ENCODE assay signal across 8 mouse cellular contexts in genomic region chr4:121003611-121004091, GRCm38 (mm10). TPM values are rescaled to one million over a fixed set of nuclear protein-coding genes. Genes with fewer than 3 reads are reported as not detected.
DNase-seq lines count a peak whose midpoint lies in the region; ATAC-seq and TF ChIP-seq lines count a peak whose summit lies in the region.

No protein-coding gene starts in this region.

- ATAC-seq in lung, embryonic 16.5 days (ENCODE audit: low read depth): no peak
- ATAC-seq in limb, embryonic 15.5 days (ENCODE audit: insufficient number of reproducible peaks, low FRiP score, low TSS enrichment, low read depth): no peak

- no peak overlapping the region for H3K4me2 ChIP-seq in lung, embryonic 16.5 days (ENCODE audit: low read depth, low read length)
- H3K4me2 ChIP-seq in limb, embryonic 15.5 days: no peak overlapping the region

- TF ChIP-seq CTCF in cerebellum, adult 2 months (IDR thresholded peaks at IDR 0.05; ENCODE audit: borderline replicate concordance, insufficient read depth, low read depth, low read length): no peak

- H3K4me1 ChIP-seq in cerebellum, adult 2 months (ENCODE audit: control insufficient read depth, insufficient read depth, low read length): peaks cover 22% of the 10 kb centered on the region
- peaks cover 29% of the 10 kb centered on the region for H3K4me1 ChIP-seq in lung, embryonic 16.5 days (replicated peaks; ENCODE audit: control insufficient read depth, insufficient read depth, low read length)
- H3K4me1 ChIP-seq in limb, embryonic 15.5 days: peaks cover 16% of the 10 kb centered on the region

- 18% methylated on average over 3 of the region's 3 CpGs for WGBS in cerebellum, adult 2 months
- WGBS in lung, embryonic 16.5 days: 18% methylated on average over 3 of the region's 3 CpGs
- 23% methylated on average over 3 of the region's 3 CpGs for WGBS in limb, embryonic 15.5 days

- TF ChIP-seq POLR2A in cerebellum, adult 2 months (IDR thresholded peaks at IDR 0.05; ENCODE audit: borderline replicate concordance, insufficient read depth, low read length): no peak

- H3K9me3 ChIP-seq in lung, embryonic 16.5 days (ENCODE audit: control insufficient read depth, low read length): no peaks in the 10 kb centered on the region
- no peaks in the 10 kb centered on the region for H3K9me3 ChIP-seq in limb, embryonic 15.5 days

- H3K9ac ChIP-seq in lung, embryonic 16.5 days (ENCODE audit: low read length): no peak overlapping the region
- no peak overlapping the region for H3K9ac ChIP-seq in limb, embryonic 15.5 days

- H3K36me3 ChIP-seq in lung, embryonic 16.5 days (ENCODE audit: control insufficient read depth, insufficient read depth, low read length): no peaks in the 10 kb centered on the region
- H3K36me3 ChIP-seq in limb, embryonic 15.5 days: no peaks in the 10 kb centered on the region

- no peak for DNase-seq in cerebellum, adult 2 months
- DNase-seq in cerebellum, postnatal 25 days: no peak
- DNase-seq in lung, postnatal 10 days: no peak
- DNase-seq in retina, embryonic 14.5 days (ENCODE audit: low spot score): peak; percentile 48
- DNase-seq in lung, postnatal 36 days: no peak
- DNase-seq in lung, postnatal 4 days: no peak

- H3K4me3 ChIP-seq in cerebellum, adult 2 months (replicated peaks; ENCODE audit: insufficient read depth, low read depth, low read length): no peak overlapping the region
- H3K4me3 ChIP-seq in lung, embryonic 16.5 days (ENCODE audit: low read length): no peak overlapping the region
- H3K4me3 ChIP-seq in limb, embryonic 15.5 days: no peak overlapping the region

- no peaks in the 10 kb centered on the region for H3K27me3 ChIP-seq in cerebellum, adult 2 months (ENCODE audit: control insufficient read depth, insufficient read depth, low read length)
- no peaks in the 10 kb centered on the region for H3K27me3 ChIP-seq in lung, embryonic 16.5 days (ENCODE audit: control insufficient read depth, insufficient read depth, low read depth, low read length)
- no peaks in the 10 kb centered on the region for H3K27me3 ChIP-seq in limb, embryonic 15.5 days

- H3K27ac ChIP-seq in cerebellum, adult 2 months (ENCODE audit: insufficient read depth, low read length): 0 out of 2 replicates have a peak overlapping the region, but pooled peaks have one; percentile 25
- H3K27ac ChIP-seq in lung, embryonic 16.5 days (ENCODE audit: low read length): 0 out of 2 replicates have a peak overlapping the region, but pooled peaks have one; percentile 44
- H3K27ac ChIP-seq in limb, embryonic 15.5 days: 0 out of 2 replicates have a peak overlapping the region, but pooled peaks have one; percentile 27

RNA-seq across cellular contexts. Expression of gene Smap2, which starts 13.4 kb away (rescaled TPM):
- 82.0 and 90.6 TPM in 2 replicates for polyA plus RNA-seq in cerebellum, adult 2 months (2012; rRNA removed)
- 12.3 and 12.6 TPM in 2 replicates for polyA plus RNA-seq in lung, embryonic 16.5 days (2015; fragmentation: Nextera tagmentation; extraction: Ambion mirVana)
- polyA plus RNA-seq in limb, embryonic 15.5 days (2015; fragmentation: Nextera tagmentation; extraction: Ambion mirVana): 11.6 and 13.2 TPM in 2 replicates

RNA-seq across cellular contexts. Expression of gene Col9a2, which starts 35.5 kb away (rescaled TPM):
- 10.0 and 11.1 TPM in 2 replicates for polyA plus RNA-seq in cerebellum, adult 2 months (2012; rRNA removed)
- 5.1 and 5.9 TPM in 2 replicates for polyA plus RNA-seq in lung, embryonic 16.5 days (2015; fragmentation: Nextera tagmentation; extraction: Ambion mirVana)
- 110 and 122 TPM in 2 replicates for polyA plus RNA-seq in limb, embryonic 15.5 days (2015; fragmentation: Nextera tagmentation; extraction: Ambion mirVana)

RNA-seq across cellular contexts. Expression of gene Zfp69, which starts 52.2 kb away (rescaled TPM):
- polyA plus RNA-seq in cerebellum, adult 2 months (2012; rRNA removed): 1.9 and 3.1 TPM in 2 replicates
- polyA plus RNA-seq in lung, embryonic 16.5 days (2015; fragmentation: Nextera tagmentation; extraction: Ambion mirVana): 6.8 and 7.5 TPM in 2 replicates
- polyA plus RNA-seq in limb, embryonic 15.5 days (2015; fragmentation: Nextera tagmentation; extraction: Ambion mirVana): 7.9 and 8.2 TPM in 2 replicates
